Mouse (Mus musculus): Measurements from ENCODE around the gene Pum2.

DNA sequence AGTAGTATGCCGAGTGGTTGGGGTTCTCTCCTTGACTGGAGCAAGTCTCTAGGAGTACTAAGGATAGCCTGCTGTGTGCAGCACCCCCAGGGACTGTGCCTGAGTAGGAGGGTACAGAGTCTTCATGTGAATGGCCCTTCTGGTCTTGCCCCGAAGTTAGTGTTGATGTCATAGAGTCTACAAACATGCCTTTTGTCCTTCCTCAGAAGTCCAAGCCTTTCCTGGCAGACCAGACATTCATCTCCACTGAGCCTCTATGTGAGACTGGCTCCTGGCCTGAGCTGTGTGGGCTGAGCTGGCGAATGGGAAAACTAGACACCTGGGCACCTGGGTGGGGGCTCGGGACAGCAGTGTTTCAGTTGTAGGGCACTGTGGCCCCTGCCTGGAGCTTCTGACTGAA, 105.9 kb downstream of the Pum2 start:
- TF ChIP-seq CTCF (IDR thresholded peaks at IDR 0.05; ENCODE audit: control insufficient read depth, insufficient read depth, insufficient read length) (no peak), MYOG (IDR thresholded peaks at IDR 0.05; ENCODE audit: control insufficient read depth, extremely low read depth, insufficient read length) (no peak)
